Mouse (Mus musculus) intestine, embryonic 14.5 days (tissue): Measurements from ENCODE around the gene Osbp. TPM values are rescaled to one million over a fixed set of nuclear protein-coding genes. Genes with fewer than 3 reads are reported as not detected.

Experiments
- ATAC-seq: fragments of 200-750 bp; cut with Nextera tagmentation; replicated peaks from 2 replicates; pipeline ENCODE4 v1.8.0; 2017; ENCODE audit warnings: low read depth, moderate number of reproducible peaks, moderate TSS enrichment, moderate library complexity; ENCODE audit not compliant: low FRiP score, low TSS enrichment
- DNase-seq: peaks from one replicate; pipeline ENCODE4 v3.0.0-alpha.2; 2018; ENCODE audit warnings: low spot score
- H3K27ac ChIP-seq: fragments of 300-500 bp; sonication (generic); 2 replicates; pipeline ENCODE4 v1.5.1; 2014; ENCODE audit warnings: low read depth, mild to moderate bottlenecking, control low read depth
- H3K27me3 ChIP-seq: fragments of 300-500 bp; sonication (generic); replicated peaks from 2 replicates; pipeline ENCODE4 v1.6.1; 2014; ENCODE audit warnings: low read length, control low read depth; ENCODE audit not compliant: control insufficient read depth, insufficient read depth
- H3K36me3 ChIP-seq: fragments of 300-500 bp; sonication (generic); 2 replicates; pipeline ENCODE4 v1.6.1; 2014; ENCODE audit warnings: low read length, control low read depth; ENCODE audit not compliant: control insufficient read depth, insufficient read depth
- H3K4me1 ChIP-seq: fragments of 300-500 bp; sonication (generic); replicated peaks from 2 replicates; pipeline ENCODE4 v1.6.1; 2014; ENCODE audit warnings: low read length, control low read depth, mixed read lengths; ENCODE audit not compliant: control insufficient read depth, insufficient read depth
- H3K4me2 ChIP-seq: fragments of 300-500 bp; sonication (generic); 2 replicates; pipeline ENCODE4 v1.6.1; 2014; ENCODE audit warnings: low read length
- H3K4me3 ChIP-seq: fragments of 300-500 bp; sonication (generic); 2 replicates; pipeline ENCODE4 v1.5.1; 2014; ENCODE audit warnings: low read depth, low read length, control low read depth, mixed read lengths
- H3K9ac ChIP-seq: fragments of 300-500 bp; sonication (generic); 2 replicates; pipeline ENCODE4 v1.6.1; 2014; ENCODE audit warnings: mild to moderate bottlenecking, low read length
- H3K9me3 ChIP-seq: fragments of 300-500 bp; sonication (generic); 2 replicates; pipeline ENCODE4 v1.6.1; 2016; ENCODE audit warnings: low read length, control low read depth; ENCODE audit not compliant: control insufficient read depth
- WGBS: fragments of 180-500 bp; shearing (Covaris S2); extraction: QIAGEN DNeasy Blood & Tissue Kit; methylation state at CpG from one replicate; pipeline ENCODE4 v1.1.7; 2014; 5-methylcytosine and 5-hydroxymethylcytosine counted together
- polyA plus RNA-seq: library from polyadenylated mRNA; unstranded; fragments of >200 nt; fragmentation: Nextera tagmentation; extraction: Ambion mirVana; gene quantifications from 2 replicates; pipeline ENCODE4 v1.2.1, GENCODE M21; 2014

Gene Osbp
- polyA plus RNA-seq, 1 experiment from 2014 or later: 8.8 TPM

- H3K27me3 ChIP-seq: no peaks in the 10 kb centered on the region
- no peak for ATAC-seq
- no peak overlapping the region for H3K4me2 ChIP-seq
- 92% methylated on average over 6 of the region's 6 CpGs for WGBS
- no peak overlapping the region for H3K27ac ChIP-seq
- H3K4me1 ChIP-seq: no peaks in the 10 kb centered on the region
- no peak overlapping the region for H3K9ac ChIP-seq
- DNase-seq: no peak
- H3K36me3 ChIP-seq: peaks cover 54% of the 10 kb centered on the region
- no peaks in the 10 kb centered on the region for H3K9me3 ChIP-seq
- H3K4me3 ChIP-seq: no peak overlapping the region
Observed at GRCm38 (mm10) chr19:11994703-11995431, 29.1 kb downstream of the Osbp start.

GRCm38 (mm10) chr19:11995722-11996448, 30.1 kb downstream of the Osbp start:
- no peaks in the 10 kb centered on the region for H3K9me3 ChIP-seq
- H3K36me3 ChIP-seq: peaks cover 44% of the 10 kb centered on the region
- no peak overlapping the region for H3K27ac ChIP-seq
- no peaks in the 10 kb centered on the region for H3K27me3 ChIP-seq
- no peak overlapping the region for H3K4me3 ChIP-seq
- ATAC-seq (no peak; the same call in 1 of the 2 replicates), DNase-seq (no peak)
- no peak overlapping the region for H3K9ac ChIP-seq
- WGBS: 57% methylated on average over 2 of the region's 2 CpGs
- no peaks in the 10 kb centered on the region for H3K4me1 ChIP-seq
- no peak overlapping the region for H3K4me2 ChIP-seq

- Histone ChIP-seq H3K4me1 (peaks cover 6% of the 10 kb centered on the region), H3K4me2 (peak overlapping the region; percentile 42; the same call in 1 of the 2 replicates), H3K36me3 (no peaks in the 10 kb centered on the region), H3K27ac (no peak overlapping the region), H3K9me3 (no peaks in the 10 kb centered on the region), H3K4me3 (peak overlapping the region; percentile 13; the same call in 1 of the 2 replicates), H3K9ac (no peak overlapping the region), H3K27me3 (no peaks in the 10 kb centered on the region)
- 27% methylated on average over 3 of the region's 3 CpGs for WGBS
- ATAC-seq (no peak), DNase-seq (no peak)
Observed at GRCm38 (mm10) chr19:12001686-12002085, 35.9 kb downstream of the Osbp start.

- Histone ChIP-seq H3K27me3 (no peaks in the 10 kb centered on the region), H3K4me2 (peak overlapping the region; percentile 42), H3K9ac (no peak overlapping the region), H3K36me3 (no peaks in the 10 kb centered on the region), H3K4me1 (peaks cover 8% of the 10 kb centered on the region), H3K9me3 (no peaks in the 10 kb centered on the region), H3K4me3 (peak overlapping the region; percentile 13; the same call in 1 of the 2 replicates), H3K27ac (no peak overlapping the region)
- peak; percentile 48 for ATAC-seq
- DNase-seq: peak; percentile 84
- WGBS: 5% methylated on average over 11 of the region's 11 CpGs
Observed at GRCm38 (mm10) chr19:12002125-12002524, 36.4 kb downstream of the Osbp start.

- DNase-seq: no peak
- Histone ChIP-seq H3K9me3 (no peaks in the 10 kb centered on the region), H3K27me3 (no peaks in the 10 kb centered on the region), H3K36me3 (no peaks in the 10 kb centered on the region), H3K4me3 (peak overlapping the region; percentile 13; the same call in 1 of the 2 replicates), H3K9ac (no peak overlapping the region), H3K4me2 (peak overlapping the region; percentile 42), H3K4me1 (peaks cover 8% of the 10 kb centered on the region), H3K27ac (no peak overlapping the region)
- no peak for ATAC-seq
- WGBS: 54% methylated on average over 14 of the region's 14 CpGs
Observed at GRCm38 (mm10) chr19:12002791-12003190, 37.0 kb downstream of the Osbp start.

GRCm38 (mm10) chr19:12003568-12003967, 37.8 kb downstream of the Osbp start:
- ATAC-seq (no peak), DNase-seq (no peak)
- Histone ChIP-seq H3K9me3 (no peaks in the 10 kb centered on the region), H3K4me2 (no peak overlapping the region), H3K36me3 (no peaks in the 10 kb centered on the region), H3K27ac (no peak overlapping the region), H3K4me3 (no peak overlapping the region), H3K4me1 (peaks cover 8% of the 10 kb centered on the region), H3K27me3 (no peaks in the 10 kb centered on the region), H3K9ac (no peak overlapping the region)
- WGBS: 87% methylated on average over 2 of the region's 2 CpGs

GRCm38 (mm10) chr19:12004216-12005008, 38.7 kb downstream of the Osbp start:
- WGBS: 53% methylated on average over 9 of the region's 9 CpGs
- DNase-seq (no peak), ATAC-seq (no peak)
- no peak overlapping the region; the same call in 1 of the 2 replicates for H3K27ac ChIP-seq
- no peaks in the 10 kb centered on the region for H3K36me3 ChIP-seq
- peaks cover 8% of the 10 kb centered on the region for H3K4me1 ChIP-seq
- no peaks in the 10 kb centered on the region for H3K9me3 ChIP-seq
- peak overlapping the region; percentile 71 for H3K4me2 ChIP-seq
- peak overlapping the region; percentile 68 for H3K4me3 ChIP-seq
- H3K9ac ChIP-seq: peak overlapping the region; percentile 46; the same call in 1 of the 2 replicates
- no peaks in the 10 kb centered on the region for H3K27me3 ChIP-seq
